Mouse (Mus musculus): ENCODE measurements around the gene Elmsan1. TPM values are rescaled to one million over a fixed set of nuclear protein-coding genes. Genes with fewer than 3 reads are reported as not detected.
"Not testable (repeated sequence)": the region's sequence is repeated elsewhere in the genome, so short reads cannot be mapped to it uniquely, and the experiment has no call there.

Gene Elmsan1
- total RNA-seq, 2 experiments from 2014 or later = 10.8 to 11.2 TPM

GRCm38 (mm10) chr12:84125892-84126291 is 92.8 kb downstream of the Elmsan1 start:
- intact Hi-C loops (cut with DNase I; ENCODE audit: low total_unique reads) = no loop called here
- DNase-seq = no peak

- intact Hi-C loops (cut with DNase I; ENCODE audit: low total_unique reads) = no loop called here
- DNase-seq = no peak
Measured at GRCm38 (mm10) chr12:84119584-84119983, 99.1 kb downstream of the Elmsan1 start.

- peak; percentile 92 for DNase-seq
- intact Hi-C loops (cut with DNase I; ENCODE audit: low total_unique reads) = no loop called here
Measured at GRCm38 (mm10) chr12:84114153-84114994, 104.3 kb downstream of the Elmsan1 start, which contains the start of gene Dnal1. Gene Dnal1 (plus strand): TSS chr12:84114366.

GRCm38 (mm10) chr12:84113676-84114075 is 105.0 kb downstream of the Elmsan1 start:
- no peak for DNase-seq
- intact Hi-C loops (cut with DNase I; ENCODE audit: low total_unique reads) = no loop called here

- DNase-seq = no peak
- intact Hi-C loops (cut with DNase I; ENCODE audit: low total_unique reads) = no loop called here
Measured at GRCm38 (mm10) chr12:84110814-84111213, 107.9 kb downstream of the Elmsan1 start.

- intact Hi-C loops (cut with DNase I; ENCODE audit: low total_unique reads) = no loop called here
- DNase-seq = no peak
Measured at GRCm38 (mm10) chr12:84109924-84110323, 108.8 kb downstream of the Elmsan1 start.

GRCm38 (mm10) chr12:84107692-84108091 is 111.0 kb downstream of the Elmsan1 start:
- intact Hi-C loops (cut with DNase I; ENCODE audit: low total_unique reads) = no loop called here
- no peak for DNase-seq

- intact Hi-C loops (cut with DNase I; ENCODE audit: low total_unique reads) = no loop called here
- no peak for DNase-seq
Measured at GRCm38 (mm10) chr12:84107012-84107411, 111.7 kb downstream of the Elmsan1 start.

- intact Hi-C loops (cut with DNase I; ENCODE audit: low total_unique reads) = no loop called here
- no peak for DNase-seq
Measured at GRCm38 (mm10) chr12:84101493-84101845, 117.2 kb downstream of the Elmsan1 start.

GRCm38 (mm10) chr12:84100604-84101492 is 117.8 kb downstream of the Elmsan1 start, which contains the start of gene Acot6:
Gene Acot6 (plus strand): TSS chr12:84100654.
- intact Hi-C loops (cut with DNase I; ENCODE audit: low total_unique reads) = not testable (repeated sequence)
- DNase-seq = peak; percentile 41

GRCm38 (mm10) chr12:84100071-84100470 is 118.6 kb downstream of the Elmsan1 start:
- DNase-seq = no peak
- intact Hi-C loops (cut with DNase I; ENCODE audit: low total_unique reads) = no loop called here

GRCm38 (mm10) chr12:84099605-84100004 is 119.1 kb downstream of the Elmsan1 start:
- intact Hi-C loops (cut with DNase I; ENCODE audit: low total_unique reads) = no loop called here
- no peak for DNase-seq

Other genes with a start within 250 kb of the Elmsan1 start
- not detected for gene Heatr4, start 234.0 kb downstream of the Elmsan1 start, total RNA-seq (2021)
- gene Acot2, start 231.0 kb downstream of the Elmsan1 start, total RNA-seq (2021) = 10 to 100 TPM; 12.8 to 20.2 TPM
- gene Acot1, start 209.4 kb downstream of the Elmsan1 start, total RNA-seq (2021) = 1 to 10 TPM; 5.7 to 8.0 TPM
- under 1 TPM; 0.16 to 0.27 TPM for gene Acot4, start 180.5 kb downstream of the Elmsan1 start, total RNA-seq (2021)
- gene Gm49366, start 179.9 kb downstream of the Elmsan1 start, total RNA-seq (2021) = not detected
- gene Acot3, start 166.7 kb downstream of the Elmsan1 start, total RNA-seq (2021) = not detected
- gene Acot5, start 149.6 kb downstream of the Elmsan1 start, total RNA-seq (2021) = under 1 TPM in 1 of 2 experiments, not detected in 1; 0.14 TPM
- gene Acot6, start 118.2 kb downstream of the Elmsan1 start, total RNA-seq (2021) = 1 to 10 TPM; 2.4 to 2.6 TPM
- 1 to 10 TPM; 7.0 to 7.3 TPM for gene Dnal1, start 104.5 kb downstream of the Elmsan1 start, total RNA-seq (2021)
- gene Pnma1, start 70.4 kb downstream of the Elmsan1 start, total RNA-seq (2021) = under 1 TPM; 0.23 to 0.24 TPM
- gene Ptgr2, start 66.4 kb upstream of the Elmsan1 start, total RNA-seq (2021) = 10 to 100 TPM; 64.0 to 68.9 TPM
- gene Zfp410, start 98.0 kb upstream of the Elmsan1 start, total RNA-seq (2021) = 10 to 100 TPM; 15.3 to 17.4 TPM
- gene Coq6, start 142.8 kb upstream of the Elmsan1 start, total RNA-seq (2021) = 10 to 100 TPM; 31.5 to 37.0 TPM
- gene Fam161b, start 143.0 kb upstream of the Elmsan1 start, total RNA-seq (2021) = under 1 TPM; 0.47 to 0.49 TPM
- gene Entpd5, start 190.1 kb upstream of the Elmsan1 start, total RNA-seq (2021) = 1 to 10 TPM; 7.5 to 8.9 TPM
- 1 to 10 TPM; 1.1 to 1.2 TPM for gene Bbof1, start 190.2 kb upstream of the Elmsan1 start, total RNA-seq (2021)
- 1 to 10 TPM; 5.4 to 5.8 TPM for gene Rnf113a2, start 198.3 kb upstream of the Elmsan1 start, total RNA-seq (2021)
- gene Aldh6a1, start 232.1 kb upstream of the Elmsan1 start, total RNA-seq (2021) = 10 to 100 TPM; 43.2 to 55.1 TPM
- 1 to 10 TPM; 6.3 to 6.4 TPM for gene Lin52, start 232.5 kb upstream of the Elmsan1 start, total RNA-seq (2021)

All from gastrocnemius, postnatal 14 days (tissue).